Mouse (Mus musculus) thymus, postnatal 4 days (tissue): Measurements from ENCODE around the gene Slc17a7.
A peak's percentile ranks its signal among the peaks of the same experiment; 100 is the strongest.

Source experiments
- DNase-seq: peaks from one replicate; pipeline ENCODE4 v3.0.0; 2021

Slc17a7 gene

GRCm38 (mm10) chr7:45179469-45179868 is 15.7 kb downstream of the Slc17a7 start, which contains the start of gene Gfy:
Gene Gfy, minus strand, starts transcription at chr7:45179569.
- DNase-seq = no peak

- DNase-seq = no peak
Observed at GRCm38 (mm10) chr7:45180896-45181477, 17.2 kb downstream of the Slc17a7 start, which contains the start of gene Pth2. Gene Pth2, plus strand, starts transcription at chr7:45180995.

GRCm38 (mm10) chr7:45181540-45181939 is 17.8 kb downstream of the Slc17a7 start:
- DNase-seq = peak; percentile 33

- peak; percentile 88 for DNase-seq
Observed at GRCm38 (mm10) chr7:45182199-45182601, 18.5 kb downstream of the Slc17a7 start.

GRCm38 (mm10) chr7:45182606-45183005 is 18.9 kb downstream of the Slc17a7 start:
- DNase-seq = no peak

GRCm38 (mm10) chr7:45183672-45184071 is 19.9 kb downstream of the Slc17a7 start:
- no peak for DNase-seq

- no peak for DNase-seq
Observed at GRCm38 (mm10) chr7:45185921-45186320, 22.2 kb downstream of the Slc17a7 start.

GRCm38 (mm10) chr7:45189600-45189999 is 25.9 kb downstream of the Slc17a7 start:
- no peak for DNase-seq

- DNase-seq = no peak
Observed at GRCm38 (mm10) chr7:45190186-45190585, 26.4 kb downstream of the Slc17a7 start.

- no peak for DNase-seq
Observed at GRCm38 (mm10) chr7:45191161-45191560, 27.4 kb downstream of the Slc17a7 start.

- DNase-seq = no peak
Observed at GRCm38 (mm10) chr7:45191803-45192363, 28.1 kb downstream of the Slc17a7 start.

- DNase-seq = no peak
Observed at GRCm38 (mm10) chr7:45192585-45193310, 29.0 kb downstream of the Slc17a7 start.

- no peak for DNase-seq
Observed at GRCm38 (mm10) chr7:45193406-45193805, 29.7 kb downstream of the Slc17a7 start.

- DNase-seq = no peak
Observed at GRCm38 (mm10) chr7:45193871-45194785, 30.4 kb downstream of the Slc17a7 start.

- no peak for DNase-seq
Observed at GRCm38 (mm10) chr7:45195341-45196175, 31.8 kb downstream of the Slc17a7 start.

GRCm38 (mm10) chr7:45196176-45196535 is 32.4 kb downstream of the Slc17a7 start:
- DNase-seq = no peak

- no peak for DNase-seq
Observed at GRCm38 (mm10) chr7:45196994-45197393, 33.2 kb downstream of the Slc17a7 start.

- DNase-seq = no peak
Observed at GRCm38 (mm10) chr7:45198435-45198834, 34.7 kb downstream of the Slc17a7 start.

GRCm38 (mm10) chr7:45198961-45199360 is 35.2 kb downstream of the Slc17a7 start:
- no peak for DNase-seq

- DNase-seq = no peak
Observed at GRCm38 (mm10) chr7:45202654-45203053, 38.9 kb downstream of the Slc17a7 start.

GRCm38 (mm10) chr7:45204380-45205143 is 40.8 kb downstream of the Slc17a7 start, which contains the start of gene Ccdc155:
Gene Ccdc155, minus strand, starts transcription at chr7:45204892.
- DNase-seq = peak; percentile 94
